Comparison of ENCODE assay signal across 9 mouse cellular contexts in genomic region chr7:145198223-145198714, GRCm38 (mm10). TPM values are rescaled to one million over a fixed set of nuclear protein-coding genes. Genes with fewer than 3 reads are reported as not detected.
A peak's percentile ranks its signal among the peaks of the same experiment; 100 is the strongest.
DNase-seq lines count a peak whose midpoint lies in the region; ATAC-seq and TF ChIP-seq lines count a peak whose summit lies in the region.
"Had no signal": no experiment of that assay in that cellular context is flagged by ENCODE, and none has a peak within 500 bp of the region (broad histone marks: within the 10 kb centered on the region; RNA-seq: fewer than 3 reads in every experiment).

No protein-coding gene starts in this region.

- 0 out of 2 replicates have a peak overlapping the region, but pooled peaks have one; percentile 6 for H3K27ac ChIP-seq in forebrain, embryonic 12.5 days
- no peak overlapping the region for H3K27ac ChIP-seq in forebrain, embryonic 11.5 days (ENCODE audit: low read depth, low read length)
- H3K27ac ChIP-seq in embryonic facial prominence, embryonic 13.5 days, result peak overlapping the region; percentile 76
- peak overlapping the region; percentile 67 for H3K27ac ChIP-seq in intestine, embryonic 15.5 days
- H3K27ac ChIP-seq in hindbrain, postnatal 0 days, result no peak overlapping the region

- H3K4me2 ChIP-seq in forebrain, embryonic 12.5 days, result no peak overlapping the region
- no peak overlapping the region for H3K4me2 ChIP-seq in forebrain, embryonic 11.5 days (ENCODE audit: low read depth, low read length, severe bottlenecking)
- H3K4me2 ChIP-seq in embryonic facial prominence, embryonic 13.5 days, result no peak overlapping the region
- H3K4me2 ChIP-seq in intestine, embryonic 15.5 days (replicated peaks), result no peak overlapping the region
- no peak overlapping the region for H3K4me2 ChIP-seq in hindbrain, postnatal 0 days (ENCODE audit: low read depth, low read length)

- TF ChIP-seq CTCF in hindbrain, postnatal 0 days (IDR thresholded peaks at IDR 0.05; ENCODE audit: low read depth), result no peak

- peaks cover 32% of the 10 kb centered on the region for H3K4me1 ChIP-seq in forebrain, embryonic 12.5 days
- peaks cover 2% of the 10 kb centered on the region; the same call in 1 of the 2 replicates for H3K4me1 ChIP-seq in forebrain, embryonic 11.5 days (replicated peaks; ENCODE audit: control insufficient read depth, insufficient read depth, low read length)
- H3K4me1 ChIP-seq in embryonic facial prominence, embryonic 13.5 days, result peaks cover 46% of the 10 kb centered on the region
- peaks cover 29% of the 10 kb centered on the region for H3K4me1 ChIP-seq in intestine, embryonic 15.5 days (replicated peaks)
- H3K4me1 ChIP-seq in hindbrain, postnatal 0 days (ENCODE audit: insufficient read depth, low read length), result peaks cover 26% of the 10 kb centered on the region

- no peaks in the 10 kb centered on the region for H3K36me3 ChIP-seq in forebrain, embryonic 12.5 days (replicated peaks)
- no peaks in the 10 kb centered on the region for H3K36me3 ChIP-seq in forebrain, embryonic 11.5 days (ENCODE audit: control insufficient read depth, insufficient read depth, low read length)
- no peaks in the 10 kb centered on the region for H3K36me3 ChIP-seq in embryonic facial prominence, embryonic 13.5 days
- H3K36me3 ChIP-seq in intestine, embryonic 15.5 days, result no peaks in the 10 kb centered on the region
- H3K36me3 ChIP-seq in hindbrain, postnatal 0 days (ENCODE audit: insufficient read depth, low read length), result no peaks in the 10 kb centered on the region

- DNase-seq in forebrain, embryonic 11.5 days (ENCODE audit: low spot score), result no peak
- DNase-seq in 3134 (ENCODE audit: extremely low read depth, insufficient read length, low spot score), result peak; percentile 78
- peak; percentile 74 for DNase-seq in right cerebral cortex, postnatal 25 days
- DNase-seq in hindbrain, postnatal 0 days (ENCODE audit: low spot score), result no peak
- no peak for DNase-seq in embryo, embryonic 11 days

- H3K4me3 ChIP-seq in forebrain, embryonic 12.5 days (replicated peaks), result no peak overlapping the region
- H3K4me3 ChIP-seq in forebrain, embryonic 11.5 days (ENCODE audit: low read depth, low read length), result no peak overlapping the region
- H3K4me3 ChIP-seq in embryonic facial prominence, embryonic 13.5 days, result no peak overlapping the region
- H3K4me3 ChIP-seq in intestine, embryonic 15.5 days (replicated peaks), result no peak overlapping the region
- no peak overlapping the region for H3K4me3 ChIP-seq in hindbrain, postnatal 0 days (ENCODE audit: low read length)

- H3K27me3 ChIP-seq in forebrain, embryonic 12.5 days, result peaks cover 14% of the 10 kb centered on the region; the same call in 1 of the 2 replicates
- no peaks in the 10 kb centered on the region for H3K27me3 ChIP-seq in forebrain, embryonic 11.5 days (ENCODE audit: control insufficient read depth, insufficient read depth, low read length)
- H3K27me3 ChIP-seq in embryonic facial prominence, embryonic 13.5 days, result no peaks in the 10 kb centered on the region
- H3K27me3 ChIP-seq in intestine, embryonic 15.5 days (replicated peaks), result no peaks in the 10 kb centered on the region
- no peaks in the 10 kb centered on the region for H3K27me3 ChIP-seq in hindbrain, postnatal 0 days (ENCODE audit: insufficient read depth, low read length)

- WGBS in forebrain, embryonic 12.5 days, result 80% methylated on average over 4 of the region's 4 CpGs
- WGBS in forebrain, embryonic 11.5 days, result 76% methylated on average over 4 of the region's 4 CpGs
- 39% methylated on average over 4 of the region's 4 CpGs for WGBS in embryonic facial prominence, embryonic 13.5 days
- 30% methylated on average over 4 of the region's 4 CpGs for WGBS in intestine, embryonic 15.5 days
- WGBS in hindbrain, postnatal 0 days, result 52% methylated on average over 4 of the region's 4 CpGs

- H3K9me3 ChIP-seq in forebrain, embryonic 12.5 days, result peaks cover 6% of the 10 kb centered on the region
- peaks cover 3% of the 10 kb centered on the region; the same call in 1 of the 2 replicates for H3K9me3 ChIP-seq in forebrain, embryonic 11.5 days (ENCODE audit: control insufficient read depth, low read length)
- no peaks in the 10 kb centered on the region for H3K9me3 ChIP-seq in embryonic facial prominence, embryonic 13.5 days
- 0 out of 2 replicates have a peak, but pooled peaks cover 3% of the 10 kb centered on the region for H3K9me3 ChIP-seq in intestine, embryonic 15.5 days
- no peaks in the 10 kb centered on the region for H3K9me3 ChIP-seq in hindbrain, postnatal 0 days (ENCODE audit: low read length)

- H3K9ac ChIP-seq in forebrain, embryonic 12.5 days, result no peak overlapping the region
- no peak overlapping the region for H3K9ac ChIP-seq in forebrain, embryonic 11.5 days (ENCODE audit: low read length)
- H3K9ac ChIP-seq in embryonic facial prominence, embryonic 13.5 days, result peak overlapping the region; percentile 32; the same call in 1 of the 2 replicates
- H3K9ac ChIP-seq in intestine, embryonic 15.5 days, result no peak overlapping the region
- no peak overlapping the region for H3K9ac ChIP-seq in hindbrain, postnatal 0 days (replicated peaks; ENCODE audit: low read length)

- ATAC-seq in forebrain, embryonic 12.5 days (ENCODE audit: low FRiP score), result no peak
- no peak for ATAC-seq in forebrain, embryonic 11.5 days (replicated peaks; ENCODE audit: low FRiP score)
- no peak for ATAC-seq in embryonic facial prominence, embryonic 13.5 days (ENCODE audit: insufficient number of reproducible peaks, insufficient read depth, low FRiP score, low TSS enrichment, low read depth)
- ATAC-seq in intestine, embryonic 15.5 days, result peak; percentile 48
- no peak for ATAC-seq in hindbrain, postnatal 0 days

RNA-seq across cellular contexts. Expression of gene 1810010D01Rik, which starts 9.7 kb away (rescaled TPM):
- 0.59 and 0.91 TPM in 2 replicates for polyA plus RNA-seq in forebrain, embryonic 12.5 days (2016; fragmentation: Nextera tagmentation; extraction: Ambion mirVana)
- 0.21 TPM in 1 of 2 replicates, not detected in the other for polyA plus RNA-seq in forebrain, embryonic 11.5 days (2014; fragmentation: Nextera tagmentation; extraction: Ambion mirVana)
- polyA plus RNA-seq in embryonic facial prominence, embryonic 13.5 days (2015; fragmentation: Nextera tagmentation; extraction: Ambion mirVana), result 0.44 and 0.84 TPM in 2 replicates
- 0.59 and 1.2 TPM in 2 replicates for polyA plus RNA-seq in intestine, embryonic 15.5 days (2015; fragmentation: Nextera tagmentation; extraction: Ambion mirVana)
- 1.6 TPM in 1 of 2 replicates, not detected in the other for total RNA-seq in hindbrain, postnatal 0 days (2014; rRNA removed)
- polyA plus RNA-seq in hindbrain, postnatal 0 days (2015; fragmentation: Nextera tagmentation; extraction: Ambion mirVana), result 0.20 TPM in 1 of 2 replicates, not detected in the other
- polyA plus RNA-seq: neural tube, embryonic 14.5 days had no signal

Comparison
In these comparisons a context has a peak if more than half of its experiments do, and no peak if none do; other contexts are left out.
1. H3K27ac ChIP-seq: peak in forebrain, embryonic 12.5 days (single experiment), embryonic facial prominence, embryonic 13.5 days (single experiment) and intestine, embryonic 15.5 days (single experiment); none in forebrain, embryonic 11.5 days (single experiment) and hindbrain, postnatal 0 days (single experiment).
2. DNase-seq: peak in 3134 (single experiment) and right cerebral cortex, postnatal 25 days (single experiment); none in forebrain, embryonic 11.5 days (single experiment), hindbrain, postnatal 0 days (single experiment) and embryo, embryonic 11 days (single experiment).